Mouse (Mus musculus) adrenal gland, adult (tissue): ENCODE measurements around the gene Gm5478.
"Not testable (repeated sequence)": the region's sequence is repeated elsewhere in the genome, so short reads cannot be mapped to it uniquely, and the experiment has no call there.

Source experiments
- DNase-seq, 2 experiments: peaks; one replicate each; pipeline ENCODE4 v3.0.0; 2022 to 2023; ENCODE audit warnings: low spot score in 1 of 2; ENCODE audit not compliant: inconsistent age in 2 of 2

Gene Gm5478

DNA sequence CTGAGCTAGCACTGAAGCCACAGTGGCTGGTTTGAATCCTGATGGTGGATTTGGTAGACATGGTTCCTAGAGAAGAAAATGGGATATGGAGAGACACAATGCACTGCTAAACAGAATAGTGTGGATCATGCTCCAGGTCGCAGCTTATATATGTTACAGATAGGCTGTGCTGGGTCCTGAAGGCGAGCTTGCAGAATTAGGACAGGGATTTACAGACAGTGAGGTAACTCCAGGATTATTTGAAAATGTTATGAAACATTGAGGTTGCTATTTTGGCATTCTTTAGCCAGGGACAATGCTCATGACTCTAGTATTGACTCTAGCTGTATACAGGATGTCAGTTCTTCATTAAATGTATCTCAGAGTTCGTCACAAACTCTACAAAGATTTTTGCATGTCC is at the start of gene Gm5478:
TSS of gene Gm5478 (minus strand) at position 101 of the 400 bp plus-strand sequence.
- no peak for DNase-seq

DNA sequence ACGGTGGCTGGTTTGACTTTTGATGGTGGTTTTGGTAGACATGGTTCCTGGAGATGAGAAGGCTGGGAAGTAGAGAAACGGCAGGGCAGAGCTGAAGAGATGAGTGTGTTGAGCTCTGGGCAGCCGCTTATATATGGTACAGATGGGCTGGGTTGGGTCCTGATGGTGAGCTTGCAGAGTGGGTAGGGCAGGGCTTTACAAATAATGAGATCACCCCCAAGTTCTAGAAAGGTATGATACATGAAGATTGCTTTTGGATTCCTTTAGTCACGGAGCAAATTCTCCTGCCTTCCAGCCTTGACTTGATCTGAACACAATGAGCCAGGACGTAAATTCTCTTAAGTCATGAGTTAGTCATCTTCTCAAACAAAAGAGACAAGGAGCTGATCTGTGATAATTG is 47.0 kb upstream of the Gm5478 start, which contains the start of gene Krt6a:
TSS of gene Krt6a (minus strand) at position 101 of the 400 bp plus-strand sequence.
- no peak for DNase-seq

DNA sequence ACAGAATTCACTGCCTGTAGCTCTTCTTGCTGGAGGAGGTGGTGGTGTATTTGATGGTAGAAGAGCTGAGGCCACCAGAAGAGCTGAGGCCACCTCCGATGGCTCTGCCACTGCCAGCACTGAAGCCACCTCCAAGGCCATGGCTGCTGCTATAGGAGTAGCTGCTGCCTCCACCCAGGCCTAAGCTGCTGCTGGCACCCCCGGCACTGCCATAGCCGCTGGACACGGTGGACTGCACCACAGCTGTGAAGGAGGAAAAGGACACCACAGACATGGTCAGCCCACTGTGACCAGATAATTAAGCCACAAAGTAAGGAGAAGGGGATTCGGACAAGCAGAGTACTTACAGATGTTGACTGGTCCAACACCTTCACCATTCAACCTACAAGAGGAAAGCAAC is 43.3 kb upstream of the Gm5478 start:
- DNase-seq, result not testable (repeated sequence)

DNA sequence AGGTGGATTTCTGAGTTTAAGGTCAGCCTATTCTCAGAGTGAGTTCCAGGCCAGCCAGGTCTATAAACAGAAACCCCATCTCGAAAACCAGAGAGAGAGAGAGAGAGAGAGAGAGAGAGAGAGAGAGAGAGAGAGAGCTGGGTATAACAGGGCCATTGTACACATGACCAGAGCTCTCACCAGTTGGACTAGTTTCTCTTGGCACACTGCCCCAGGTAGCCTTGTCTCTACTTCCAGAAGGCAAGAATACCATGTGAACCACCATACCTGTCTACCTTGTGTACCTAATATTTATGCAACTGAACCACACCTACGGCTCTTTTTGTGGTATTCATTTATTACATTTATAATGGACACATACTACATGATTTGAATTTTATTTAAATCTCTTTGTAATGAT is 41.0 kb upstream of the Gm5478 start:
- DNase-seq, result no peak

DNA sequence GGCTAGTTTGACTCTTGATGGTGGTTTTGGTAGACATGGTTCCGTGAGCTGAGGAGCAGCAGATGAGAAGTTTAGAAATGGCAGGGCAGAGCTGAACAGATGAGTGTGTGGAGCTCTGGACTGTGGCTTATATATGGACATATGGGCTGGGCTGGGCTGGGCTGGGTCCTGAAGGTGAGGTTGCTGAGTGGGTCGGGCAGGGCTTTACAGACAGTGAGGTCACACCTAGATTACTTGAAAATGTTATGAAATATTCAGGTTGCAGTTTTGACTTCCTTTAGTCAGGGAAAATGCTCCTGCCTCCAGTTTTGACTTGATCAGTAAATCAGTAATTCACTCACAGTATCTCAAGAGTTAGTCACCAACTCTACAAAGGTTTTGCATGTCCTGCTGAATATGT is 33.0 kb upstream of the Gm5478 start, which contains the start of gene Krt6b:
TSS of gene Krt6b (minus strand) at position 101 of the 400 bp plus-strand sequence.
- DNase-seq, result no peak

DNA sequence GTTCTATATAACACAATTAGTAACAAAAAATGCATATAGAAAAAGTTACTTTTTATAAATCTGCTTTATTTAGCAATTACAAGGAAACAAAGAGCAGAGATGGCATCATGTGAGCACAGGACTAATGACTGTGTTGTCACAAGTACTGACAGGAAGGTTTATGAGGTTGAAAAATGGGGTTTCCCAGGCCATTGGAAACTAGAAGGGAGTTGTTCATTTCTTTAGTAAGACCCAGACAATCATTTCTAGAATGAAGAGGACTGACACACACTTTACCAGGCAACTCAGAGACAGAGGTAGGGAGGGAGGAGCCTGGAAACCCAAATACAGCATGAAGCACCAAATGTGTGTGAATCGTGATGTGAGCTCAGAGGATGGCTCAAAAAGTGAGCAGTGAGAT is 28.8 kb upstream of the Gm5478 start:
- DNase-seq, result no peak

DNA sequence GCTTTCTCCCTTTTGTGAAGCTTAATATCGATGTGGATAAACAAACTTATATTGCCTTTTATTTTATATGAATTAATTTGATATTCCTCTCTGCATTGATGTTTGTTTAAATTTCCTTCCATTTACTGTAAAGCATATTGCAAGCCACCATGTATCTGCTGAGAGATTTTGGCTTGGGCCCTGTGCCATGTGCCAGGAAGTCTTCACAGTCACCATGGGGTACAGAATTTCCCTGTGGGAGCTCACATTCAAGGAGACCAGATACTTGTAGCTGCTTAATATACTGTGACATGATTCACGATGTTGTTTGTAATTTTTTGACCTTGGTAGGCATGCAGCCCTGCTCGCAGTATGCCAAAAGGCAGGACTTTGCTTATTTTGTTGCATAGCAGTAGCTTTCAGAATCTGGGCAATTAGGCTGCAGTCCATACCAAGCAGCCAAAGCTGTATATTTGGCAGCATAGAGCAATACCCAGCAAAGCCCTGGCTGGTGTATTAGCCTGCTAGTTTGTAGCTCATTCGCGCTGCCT is 5.6 kb upstream of the Gm5478 start:
- DNase-seq, result peak; percentile 12 to 60

DNA sequence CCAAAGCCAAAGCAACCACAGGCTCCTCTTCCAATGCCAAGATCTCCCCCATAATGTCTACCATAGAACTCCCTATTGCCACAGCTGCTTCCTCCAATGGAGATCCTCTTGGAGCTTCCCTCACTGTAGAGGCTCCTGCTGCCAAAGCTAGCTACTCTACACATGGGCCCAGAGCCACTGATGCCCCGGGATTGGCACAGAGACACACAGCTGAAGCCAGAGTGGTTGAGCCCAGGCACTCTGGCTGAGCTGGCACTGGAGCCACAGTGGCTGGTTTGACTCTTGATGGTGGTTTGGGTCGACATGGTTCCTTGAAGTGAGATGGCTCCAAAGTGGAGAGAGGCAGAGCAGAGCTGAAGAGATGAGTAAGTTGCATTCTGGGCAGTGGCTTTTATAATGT is 19.3 kb downstream of the Gm5478 start, which contains the start of gene Gm5414:
TSS of gene Gm5414 (minus strand) at position 305 of the 400 bp plus-strand sequence.
- DNase-seq, result no peak

DNA sequence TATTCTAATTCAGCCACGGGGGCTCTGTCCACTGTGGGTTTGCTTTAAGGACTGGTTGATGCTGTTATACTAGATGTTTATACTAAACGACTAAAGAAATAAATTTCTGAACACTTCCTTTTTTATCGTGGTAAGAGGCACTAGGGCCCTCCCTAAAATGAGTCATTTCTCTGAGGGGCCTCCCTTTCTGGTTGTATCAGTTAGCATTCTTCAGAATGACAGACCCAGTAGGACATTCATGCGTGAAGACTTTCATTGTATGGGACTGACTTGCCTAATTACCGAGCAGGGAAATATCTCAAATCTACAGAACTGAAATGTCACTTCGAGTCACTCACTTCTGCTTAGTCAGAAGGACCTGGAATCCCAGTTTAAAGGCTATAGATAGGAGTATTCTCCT is 48.1 kb downstream of the Gm5478 start:
- DNase-seq, result no peak
